Mouse (Mus musculus) thymus, postnatal 14 days (tissue): ENCODE data around the gene Terf2.
"Not testable (repeated sequence)": the region's sequence is repeated elsewhere in the genome, so short reads cannot be mapped to it uniquely, and the experiment has no call there.

Source experiments
- DNase-seq: peaks from one replicate; pipeline ENCODE4 v3.0.0; 2021

Gene Terf2

GRCm38 (mm10) chr8:107056076-107056972 lies 40.0 kb downstream of the Terf2 start, which contains the start of the genes Cog8 and Nip7:
Gene Cog8 (minus strand): TSS chr8:107056689.
Gene Nip7 (plus strand): TSS chr8:107056877.
- DNase-seq, result peak; percentile 95

- no peak for DNase-seq
These were observed 44.3 kb downstream of the Terf2 start for GRCm38 (mm10) chr8:107052046-107052445.

- DNase-seq, result no peak
These were observed 46.9 kb downstream of the Terf2 start for GRCm38 (mm10) chr8:107049480-107049879.

- peak; percentile 84 for DNase-seq
These were observed 48.0 kb downstream of the Terf2 start, which contains the start of gene Pdf for GRCm38 (mm10) chr8:107048061-107048941. Gene Pdf (minus strand): TSS chr8:107048614.

GRCm38 (mm10) chr8:107046976-107047375 lies 49.4 kb downstream of the Terf2 start:
- no peak for DNase-seq

GRCm38 (mm10) chr8:107045478-107045877 lies 50.9 kb downstream of the Terf2 start:
- no peak for DNase-seq

GRCm38 (mm10) chr8:107040632-107041031 lies 55.7 kb downstream of the Terf2 start:
- DNase-seq, result no peak

- DNase-seq, result no peak
These were observed 59.7 kb downstream of the Terf2 start for GRCm38 (mm10) chr8:107036626-107037025.

- no peak for DNase-seq
These were observed 60.7 kb downstream of the Terf2 start for GRCm38 (mm10) chr8:107035641-107036040.

GRCm38 (mm10) chr8:107033609-107034008 lies 62.7 kb downstream of the Terf2 start:
- not testable (repeated sequence) for DNase-seq

GRCm38 (mm10) chr8:107031577-107032090 lies 64.7 kb downstream of the Terf2 start:
- no peak for DNase-seq

GRCm38 (mm10) chr8:107030650-107031576 lies 65.4 kb downstream of the Terf2 start, which contains the start of gene Vps4a:
Gene Vps4a (plus strand): TSS chr8:107031222.
- peak; percentile 97 for DNase-seq

- no peak for DNase-seq
These were observed 66.3 kb downstream of the Terf2 start for GRCm38 (mm10) chr8:107030058-107030457.

- no peak for DNase-seq
These were observed 67.0 kb downstream of the Terf2 start for GRCm38 (mm10) chr8:107029310-107029709.

- no peak for DNase-seq
These were observed 72.9 kb downstream of the Terf2 start for GRCm38 (mm10) chr8:107023479-107023878.
